Mouse (Mus musculus): ENCODE results near the gene Bms1.

DNA sequence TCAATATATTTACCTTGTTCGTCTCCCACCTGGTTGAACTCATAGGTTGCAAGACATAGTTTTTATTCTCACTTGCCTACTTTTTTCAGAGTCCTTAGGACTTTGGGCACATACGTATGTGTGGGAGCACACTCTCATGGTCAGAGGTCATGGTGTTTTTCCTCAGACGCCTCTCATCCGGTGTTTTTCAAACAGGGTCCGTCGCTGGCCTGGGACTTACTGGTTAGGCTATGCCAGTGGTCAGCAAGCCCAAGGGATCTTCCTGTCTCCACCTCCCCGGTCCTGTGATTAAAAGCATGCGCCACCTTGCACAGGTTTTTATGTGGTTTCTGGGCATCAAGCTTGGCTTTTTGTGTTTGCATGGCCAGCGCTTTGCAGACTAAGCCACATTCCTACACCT lies 85.4 kb downstream of the Bms1 start:
- no peak for TF ChIP-seq POLR2A (IDR thresholded peaks at IDR 0.05; ENCODE audit: borderline replicate concordance, extremely low read depth, low read depth, low read length)
- no peak for TF ChIP-seq CTCF (IDR thresholded peaks at IDR 0.05; ENCODE audit: insufficient read depth, low read length)

Measured in lung, adult 2 months (tissue).